Mouse (Mus musculus) embryonic facial prominence, embryonic 10.5 days (tissue): Measurements from ENCODE around the gene Etv5. TPM values are rescaled to one million over a fixed set of nuclear protein-coding genes. Genes with fewer than 3 reads are reported as not detected.

Experiments
- DNase-seq: peaks from one replicate; pipeline ENCODE4 v3.0.0-alpha.2; 2017; ENCODE audit warnings: low spot score
- H3K27ac ChIP-seq: fragments of 300-500 bp; sonication (generic); replicated peaks from 2 replicates; pipeline ENCODE4 v1.5.1; 2016; ENCODE audit warnings: mild to moderate bottlenecking
- H3K27me3 ChIP-seq: fragments of 300-500 bp; sonication (generic); replicated peaks from 2 replicates; pipeline ENCODE4 v1.6.1; 2016; ENCODE audit warnings: low read depth, mild to moderate bottlenecking; ENCODE audit not compliant: poor library complexity, severe bottlenecking
- H3K36me3 ChIP-seq: fragments of 300-500 bp; sonication (generic); replicated peaks from 2 replicates; pipeline ENCODE4 v1.6.1; 2016; ENCODE audit warnings: mild to moderate bottlenecking, moderate library complexity
- H3K4me1 ChIP-seq: fragments of 300-500 bp; sonication (generic); 2 replicates; pipeline ENCODE4 v1.6.1; 2016
- H3K4me3 ChIP-seq: fragments of 300-500 bp; sonication (generic); 2 replicates; pipeline ENCODE4 v1.5.1; 2016; ENCODE audit warnings: mild to moderate bottlenecking, moderate library complexity
- H3K9me3 ChIP-seq: fragments of 300-500 bp; sonication (generic); 2 replicates; pipeline ENCODE4 v1.6.1; 2016; ENCODE audit warnings: mild to moderate bottlenecking
- WGBS: fragments of 180-500 bp; shearing (Covaris S2); methylation state at CpG from one replicate; pipeline ENCODE4 v1.1.7; 2016; 5-methylcytosine and 5-hydroxymethylcytosine counted together
- polyA plus RNA-seq: library from polyadenylated mRNA; unstranded; fragments of >200 nt; fragmentation: Nextera tagmentation; extraction: Ambion mirVana; gene quantifications from 2 replicates; pipeline ENCODE4 v1.2.1, GENCODE M21; 2016

The Etv5 gene
- polyA plus RNA-seq, 1 experiment from 2014 or later = 56.2 TPM

DNA sequence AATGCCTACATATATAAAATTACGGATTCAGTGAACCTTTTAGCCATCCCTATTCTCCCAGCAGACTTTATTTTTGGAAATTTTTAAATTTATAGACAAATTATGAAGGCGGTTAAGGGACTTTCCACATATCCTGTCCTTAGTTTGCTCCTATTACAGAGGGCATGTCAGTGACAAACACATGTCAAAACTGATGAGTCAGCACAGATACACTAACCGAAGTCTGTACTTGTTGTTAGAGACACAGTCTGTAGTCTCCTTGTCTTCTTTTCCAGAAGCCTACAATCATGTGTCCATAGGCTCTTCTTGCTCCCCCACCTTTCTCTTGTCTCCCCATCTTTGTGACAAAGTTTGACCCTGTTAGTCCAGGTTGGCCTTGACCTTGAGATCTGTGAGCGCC, 88.3 kb downstream of the Etv5 start:
- H3K27me3 ChIP-seq = no peaks in the 10 kb centered on the region
- WGBS = 94% methylated on average over 4 of the region's 4 CpGs
- no peaks in the 10 kb centered on the region for H3K36me3 ChIP-seq

DNA sequence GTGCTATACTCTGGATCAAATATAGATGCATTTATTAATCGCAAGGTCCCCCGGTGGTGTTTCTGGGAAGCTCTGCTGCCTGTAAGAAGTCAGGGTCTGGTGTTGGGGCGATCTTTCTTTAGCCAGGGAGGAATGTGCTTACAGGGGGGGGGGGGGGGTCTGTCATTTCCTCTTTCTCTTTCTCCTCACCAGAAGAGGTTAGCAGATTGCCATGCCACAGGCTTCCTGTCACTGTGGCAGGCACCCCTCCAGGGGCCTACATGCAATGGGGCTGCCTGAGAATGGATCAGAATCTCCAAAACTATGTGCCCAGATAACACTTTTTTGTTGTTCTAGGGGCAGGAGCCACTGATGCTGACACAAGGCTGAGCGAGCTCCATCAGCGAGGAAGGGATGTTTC, 89.7 kb downstream of the Etv5 start:
- no peak overlapping the region for H3K27ac ChIP-seq
- H3K36me3 ChIP-seq = no peaks in the 10 kb centered on the region
- H3K27me3 ChIP-seq = no peaks in the 10 kb centered on the region
- DNase-seq = no peak
- 82% methylated on average over 5 of the region's 5 CpGs for WGBS
- H3K9me3 ChIP-seq = no peaks in the 10 kb centered on the region
- H3K4me1 ChIP-seq = peaks cover 3% of the 10 kb centered on the region
- no peak overlapping the region for H3K4me3 ChIP-seq

More for the DNA sequence above, 88.3 kb downstream of the Etv5 start:
- Histone ChIP-seq H3K4me1 (peaks cover 3% of the 10 kb centered on the region), H3K4me3 (no peak overlapping the region), H3K9me3 (no peaks in the 10 kb centered on the region), H3K27ac (no peak overlapping the region)
- DNase-seq = no peak

DNA sequence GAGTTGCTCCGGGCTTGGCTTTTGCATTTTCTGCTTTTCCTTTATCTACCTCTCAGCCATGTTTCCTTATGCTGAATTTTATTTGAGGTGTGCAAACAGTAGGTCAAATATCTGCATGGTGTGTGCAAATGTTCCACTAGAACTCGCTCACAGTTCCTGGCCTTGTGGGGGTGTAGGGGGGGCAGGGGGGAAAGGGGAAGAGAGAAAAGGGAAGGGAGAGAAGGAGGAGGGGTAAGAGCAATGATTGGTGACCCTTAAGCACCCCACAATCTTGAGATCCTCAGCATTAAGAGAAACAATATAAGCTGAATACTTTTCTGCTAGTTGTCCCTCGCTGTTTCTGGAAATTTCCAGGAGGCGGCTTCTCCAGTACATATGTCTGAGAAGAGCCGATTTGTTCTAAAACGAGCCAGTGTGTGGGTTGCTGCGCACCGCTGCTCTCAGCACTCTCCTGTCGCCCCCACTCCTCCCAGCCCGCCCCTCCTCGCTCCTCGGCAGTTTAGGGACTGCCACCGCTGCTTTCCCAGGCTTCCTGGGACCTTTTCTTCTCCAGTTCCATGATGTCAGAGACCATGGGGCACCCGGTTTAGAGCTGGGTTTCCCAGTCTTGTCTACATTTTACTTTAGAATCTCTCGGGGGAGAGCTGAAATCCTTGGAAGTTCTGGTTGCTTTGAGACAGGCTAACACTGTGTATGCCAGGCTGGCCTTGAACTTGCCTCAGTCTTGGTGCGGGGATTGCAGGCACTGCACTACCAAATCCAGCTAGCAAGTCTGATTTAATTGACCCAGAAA, 90.8 kb downstream of the Etv5 start:
- WGBS = 31% methylated on average over 16 of the region's 16 CpGs
- Histone ChIP-seq H3K9me3 (no peaks in the 10 kb centered on the region), H3K27me3 (no peaks in the 10 kb centered on the region), H3K27ac (no peak overlapping the region), H3K4me3 (no peak overlapping the region), H3K36me3 (no peaks in the 10 kb centered on the region), H3K4me1 (peaks cover 3% of the 10 kb centered on the region)
- DNase-seq = no peak

DNA sequence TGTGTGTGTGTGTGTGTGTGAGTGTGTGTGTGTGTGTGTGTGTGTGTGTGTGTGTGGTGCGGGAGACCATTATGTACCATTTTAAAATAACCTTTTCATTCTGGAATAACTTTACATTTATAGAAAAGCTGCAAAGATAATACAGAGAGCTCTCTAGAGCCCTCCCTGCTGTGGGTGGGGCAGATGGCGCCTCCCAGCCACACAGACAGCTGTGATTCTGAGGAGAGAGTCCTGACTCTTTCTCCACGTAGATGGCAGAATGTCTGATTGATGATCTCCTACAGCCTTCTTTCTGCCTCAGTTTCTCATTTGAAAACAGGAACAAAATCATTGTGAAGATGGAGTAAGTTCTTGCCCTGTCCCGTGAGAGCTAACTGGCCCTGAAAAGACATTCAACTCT, 91.5 kb downstream of the Etv5 start:
- DNase-seq = no peak
- H3K4me3 ChIP-seq = no peak overlapping the region
- no peaks in the 10 kb centered on the region for H3K36me3 ChIP-seq
- no peaks in the 10 kb centered on the region for H3K9me3 ChIP-seq
- 72% methylated on average over 4 of the region's 4 CpGs for WGBS
- no peaks in the 10 kb centered on the region for H3K27me3 ChIP-seq
- no peak overlapping the region for H3K27ac ChIP-seq
- H3K4me1 ChIP-seq = peaks cover 3% of the 10 kb centered on the region

DNA sequence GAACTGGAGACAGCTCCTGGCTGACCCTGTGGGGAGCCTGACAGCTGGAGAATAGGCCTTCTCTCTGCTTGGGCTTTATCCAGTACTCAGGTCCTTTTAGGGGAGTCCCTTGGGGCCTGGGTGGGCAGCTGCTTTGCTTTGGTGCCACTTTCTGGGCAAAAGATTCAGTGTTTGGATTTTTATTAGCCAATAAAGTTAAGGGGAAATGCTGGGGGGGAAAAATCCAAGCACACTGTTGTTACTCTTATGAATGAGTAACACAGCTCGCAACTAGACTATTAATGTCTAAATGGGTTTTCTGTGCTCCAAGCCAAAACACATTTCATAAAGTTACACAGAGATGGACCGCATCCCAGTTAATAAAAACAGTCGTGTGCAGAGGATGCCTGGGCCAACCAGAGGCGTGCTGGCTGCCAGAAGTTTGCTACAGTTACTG, 98.3 kb downstream of the Etv5 start:
- no peak for DNase-seq
- 89% methylated on average over 4 of the region's 4 CpGs for WGBS
- Histone ChIP-seq H3K4me3 (no peak overlapping the region), H3K4me1 (no peaks in the 10 kb centered on the region), H3K27ac (no peak overlapping the region), H3K27me3 (no peaks in the 10 kb centered on the region), H3K9me3 (no peaks in the 10 kb centered on the region), H3K36me3 (no peaks in the 10 kb centered on the region)

DNA sequence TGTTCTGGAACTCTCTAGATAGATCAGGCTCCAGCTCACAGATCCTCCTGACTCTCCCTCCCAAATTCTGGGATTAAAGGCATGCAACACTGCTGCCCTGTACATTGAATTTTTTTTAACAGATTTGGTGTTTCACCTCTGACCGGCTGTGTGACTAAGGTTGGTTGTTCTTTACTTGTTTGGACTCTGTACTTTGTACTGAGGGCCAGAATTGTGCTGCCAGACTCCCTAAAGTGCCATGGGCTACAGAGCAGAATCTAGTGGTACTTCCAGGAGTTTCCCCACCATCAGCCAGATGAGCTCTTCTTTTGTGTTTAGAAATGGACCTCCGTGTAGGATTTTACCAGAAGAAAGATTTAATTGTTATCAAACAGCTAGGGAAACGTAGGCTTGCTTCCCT, 103.7 kb downstream of the Etv5 start:
- no peaks in the 10 kb centered on the region for H3K4me1 ChIP-seq
- H3K4me3 ChIP-seq = no peak overlapping the region
- H3K36me3 ChIP-seq = no peaks in the 10 kb centered on the region
- no peak for DNase-seq
- WGBS = 80% methylated on average over 3 of the region's 3 CpGs
- no peaks in the 10 kb centered on the region for H3K27me3 ChIP-seq
- H3K27ac ChIP-seq = no peak overlapping the region
- H3K9me3 ChIP-seq = peaks cover 6% of the 10 kb centered on the region; the same call in 1 of the 2 replicates

Other genes with a start within 250 kb of the Etv5 start
- 494 and 506 TPM in 2 replicates for gene Tra2b, start 173.7 kb downstream of the Etv5 start, polyA plus RNA-seq
- 0.20 and 0.22 TPM in 2 replicates for gene Dgkg, start 217.5 kb upstream of the Etv5 start, polyA plus RNA-seq